Mouse (Mus musculus) embryonic fibroblast, embryonic 13.5 days (primary cell): ENCODE measurements at regions not wholly inside any gene's neighbourhood (a gene's known extent, or its start where the extent isn't known, plus 50 kb on each side); places are given as distances from the start of the nearest gene placed in this dataset.

Experiments
- CTCF ChIP-seq: IDR thresholded peaks from 2 replicates; pipeline ENCODE4 v1.5.1; 2011; ENCODE audit warnings: mild to moderate bottlenecking, control low read depth, low read length, moderate library complexity, borderline replicate concordance; ENCODE audit not compliant: insufficient read depth
- POLR2A ChIP-seq: IDR thresholded peaks from 2 replicates; pipeline ENCODE4 v1.6.1; 2011; ENCODE audit warnings: low read depth, mild to moderate bottlenecking, control low read depth, low read length, moderate library complexity

DNA sequence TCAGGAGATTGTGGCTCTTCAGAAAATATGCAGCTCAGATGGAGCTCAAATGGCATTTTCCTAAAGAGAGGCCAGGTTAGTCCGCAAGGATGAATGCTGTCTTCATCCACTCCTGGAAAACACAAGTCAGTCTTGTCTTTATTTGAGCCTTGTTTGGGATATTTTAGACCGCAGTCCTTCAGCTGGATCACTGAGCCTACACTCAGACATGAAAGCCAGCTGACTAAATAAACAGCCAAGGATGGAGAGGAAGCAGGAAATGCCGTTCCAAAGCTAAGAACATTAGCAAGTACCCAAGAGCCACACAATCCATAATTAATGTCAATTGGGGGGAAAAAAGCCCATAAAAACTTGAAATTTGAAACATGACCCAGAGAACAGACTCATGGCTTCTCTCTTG lies 584.8 kb downstream of the Zfp706 start:
- TF ChIP-seq CTCF (no peak), POLR2A (no peak)
